Mouse (Mus musculus): ENCODE results near the gene Tcf7l2.

DNA sequence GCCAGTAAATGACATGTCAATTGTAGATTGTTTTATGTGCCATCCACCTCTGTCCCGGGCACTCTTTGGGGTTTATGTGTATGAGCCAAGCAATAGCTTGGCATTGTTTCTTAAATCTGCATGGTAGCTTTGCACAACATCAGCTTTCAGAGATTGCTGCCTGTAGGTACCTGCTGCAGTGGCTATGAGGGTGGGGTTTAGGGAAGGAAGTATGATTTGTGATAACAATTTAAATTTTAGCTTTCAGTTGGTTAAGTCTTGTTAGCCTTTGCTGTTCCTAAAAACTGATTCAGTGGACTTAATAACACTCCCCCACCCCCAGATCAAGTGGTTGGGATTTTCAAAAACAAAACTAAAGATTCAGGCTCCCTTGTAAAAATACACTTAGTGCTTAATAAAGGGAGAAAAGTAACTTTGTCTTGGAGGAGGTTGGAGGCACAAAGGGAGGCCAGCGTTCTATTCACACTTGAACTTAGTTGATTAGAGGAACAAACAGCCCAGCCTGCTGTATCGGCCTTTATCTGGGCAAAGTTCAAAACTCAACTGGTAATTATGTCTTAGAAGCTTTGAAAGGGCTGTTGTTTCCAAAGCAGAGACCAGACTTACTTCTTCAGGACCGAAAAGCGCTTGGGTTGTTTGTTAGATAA, 96.9 kb downstream of the Tcf7l2 start:
- TF ChIP-seq CTCF (IDR thresholded peaks at IDR 0.05; ENCODE audit: low read depth, low read length) (no peak), POLR2A (IDR thresholded peaks at IDR 0.05; ENCODE audit: extremely low read depth, insufficient read depth, low read length) (no peak)

Measured in liver, adult 2 months (tissue).